Mouse (Mus musculus) large intestine, adult 2 months (tissue): ENCODE measurements around the gene Inca1. TPM values are rescaled to one million over a fixed set of nuclear protein-coding genes. Genes with fewer than 3 reads are reported as not detected.

Source experiments
- DNase-seq: peaks from one replicate; pipeline ENCODE4 v3.0.0-alpha.2; 2012; ENCODE audit warnings: low read depth, low spot score
- WGBS: fragments of 180-500 bp; shearing (Covaris S2); methylation state at CpG from one replicate; pipeline ENCODE4 v1.1.7; 2018; 5-methylcytosine and 5-hydroxymethylcytosine counted together
- polyA plus RNA-seq: library from polyadenylated mRNA; depleted of rRNA; stranded (reverse); fragments of >200 nt; gene quantifications from 2 replicates; pipeline ENCODE4 v1.2.3, GENCODE M21; 2012

The Inca1 gene
- polyA plus RNA-seq, 1 experiment, result 0.99 TPM

GRCm38 (mm10) chr11:70655571-70656455 is 44.1 kb downstream of the Inca1 start:
- 1% methylated on average over 61 of the region's 61 CpGs for WGBS
- no peak for DNase-seq

- WGBS, result under 1% methylated on average over 48 of the region's 48 CpGs
- no peak for DNase-seq
These were observed 44.9 kb downstream of the Inca1 start for GRCm38 (mm10) chr11:70654923-70655570.

GRCm38 (mm10) chr11:70654198-70654922 is 45.6 kb downstream of the Inca1 start, which contains the start of gene Pfn1:
Gene Pfn1 (minus strand): TSS chr11:70654644.
- no peak for DNase-seq
- 1% methylated on average over 57 of the region's 61 CpGs for WGBS

- no peak for DNase-seq
- 1% methylated on average over 63 of the region's 63 CpGs for WGBS
These were observed 46.4 kb downstream of the Inca1 start for GRCm38 (mm10) chr11:70653345-70654197.

GRCm38 (mm10) chr11:70652884-70653344 is 47.0 kb downstream of the Inca1 start:
- WGBS, result 7% methylated on average over 6 of the region's 6 CpGs
- no peak for DNase-seq

GRCm38 (mm10) chr11:70652029-70652883 is 47.7 kb downstream of the Inca1 start:
- no peak for DNase-seq
- WGBS, result 16% methylated on average over 12 of the region's 12 CpGs

- no peak for DNase-seq
- WGBS, result 4% methylated on average over 2 of the region's 2 CpGs
These were observed 48.6 kb downstream of the Inca1 start for GRCm38 (mm10) chr11:70651391-70651790.

GRCm38 (mm10) chr11:70650322-70651175 is 49.4 kb downstream of the Inca1 start:
- WGBS, result 34% methylated on average over 12 of the region's 12 CpGs
- DNase-seq, result no peak

GRCm38 (mm10) chr11:70649185-70649734 is 50.7 kb downstream of the Inca1 start:
- 46% methylated on average over 8 of the region's 8 CpGs for WGBS

GRCm38 (mm10) chr11:70648512-70648911 is 51.4 kb downstream of the Inca1 start:
- no peak for DNase-seq
- 35% methylated on average over 4 of the region's 4 CpGs for WGBS

More at GRCm38 (mm10) chr11:70649185-70649734, 50.7 kb downstream of the Inca1 start:
- DNase-seq, result no peak

- no peak for DNase-seq
- 2% methylated on average over 28 of the region's 28 CpGs for WGBS
These were observed 52.1 kb downstream of the Inca1 start for GRCm38 (mm10) chr11:70647716-70648420.

- DNase-seq, result peak; percentile 94
- WGBS, result under 1% methylated on average over 63 of the region's 63 CpGs
These were observed 53.0 kb downstream of the Inca1 start, which contains the start of the genes Rnf167 and Slc25a11 for GRCm38 (mm10) chr11:70646691-70647650. Gene Rnf167 (plus strand): TSS chr11:70647235. Gene Slc25a11 (minus strand): TSS chr11:70647479.

- DNase-seq, result no peak
- 2% methylated on average over 3 of the region's 3 CpGs for WGBS
These were observed 53.7 kb downstream of the Inca1 start for GRCm38 (mm10) chr11:70646259-70646555.

GRCm38 (mm10) chr11:70645461-70646258 is 54.3 kb downstream of the Inca1 start:
- no peak for DNase-seq
- 78% methylated on average over 12 of the region's 12 CpGs for WGBS
